In the genomic region with DNA sequence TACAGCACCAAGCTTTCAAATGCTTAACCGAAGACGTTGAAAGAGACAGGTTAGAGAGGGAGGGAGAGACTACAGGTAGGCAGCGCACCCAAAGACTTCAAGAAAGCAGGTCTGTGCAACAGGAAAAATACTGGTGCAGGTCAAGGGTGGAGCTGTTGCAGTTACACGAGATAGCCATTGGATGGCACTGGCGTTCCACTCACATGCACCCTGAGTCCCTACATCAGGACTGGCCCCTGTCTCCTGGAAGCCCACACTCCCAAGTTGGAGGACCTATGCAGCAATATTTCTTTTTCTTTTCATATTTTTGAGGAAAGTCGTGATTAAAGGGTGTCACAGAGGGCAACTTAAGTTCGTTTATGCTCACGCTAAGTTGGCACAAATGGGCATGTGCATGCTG, we compare ENCODE assay signal across 10 mouse cellular contexts.
DNase-seq lines count a peak whose midpoint lies in the region; ATAC-seq and TF ChIP-seq lines count a peak whose summit lies in the region.
"Had no signal": no experiment of that assay in that cellular context is flagged by ENCODE, and none has a peak within 500 bp of the region (broad histone marks: within the 10 kb centered on the region; RNA-seq: fewer than 3 reads in every experiment).

No protein-coding gene starts in this region.

- no peak overlapping the region for H3K4me2 ChIP-seq in forebrain, embryonic 14.5 days (ENCODE audit: low read length)
- no peak overlapping the region for H3K4me2 ChIP-seq in limb, embryonic 14.5 days (replicated peaks; ENCODE audit: low read depth, low read length, severe bottlenecking)

- no peak for TF ChIP-seq POLR2A in limb, embryonic 14.5 days (IDR thresholded peaks at IDR 0.05; ENCODE audit: borderline replicate concordance, extremely low read depth, insufficient read depth, insufficient read length)

- no peaks in the 10 kb centered on the region for H3K36me3 ChIP-seq in forebrain, embryonic 14.5 days (ENCODE audit: control insufficient read depth, insufficient read depth, low read length)
- H3K36me3 ChIP-seq in limb, embryonic 14.5 days (ENCODE audit: control insufficient read depth, insufficient read depth, low read length) = no peaks in the 10 kb centered on the region

- 21% methylated on average over 8 of the region's 8 CpGs for WGBS in forebrain, embryonic 14.5 days
- 24% methylated on average over 8 of the region's 8 CpGs for WGBS in limb, embryonic 14.5 days

- H3K27ac ChIP-seq in forebrain, embryonic 14.5 days (ENCODE audit: low read depth, low read length) = no peak overlapping the region
- H3K27ac ChIP-seq in limb, embryonic 14.5 days (replicated peaks; ENCODE audit: low read depth, low read length) = no peak overlapping the region

- H3K4me3 ChIP-seq in forebrain, embryonic 14.5 days (ENCODE audit: low read depth, low read length) = no peak overlapping the region
- no peak overlapping the region for H3K4me3 ChIP-seq in limb, embryonic 14.5 days (replicated peaks; ENCODE audit: low read length)
- H3K4me3 ChIP-seq: erythroblast, embryonic 14.5 days; myocyte had no signal

- no peak overlapping the region for H3K9ac ChIP-seq in forebrain, embryonic 14.5 days (ENCODE audit: low read length)
- H3K9ac ChIP-seq in limb, embryonic 14.5 days (ENCODE audit: low read depth, low read length, severe bottlenecking) = no peak overlapping the region

- no peaks in the 10 kb centered on the region for H3K27me3 ChIP-seq in forebrain, embryonic 14.5 days (replicated peaks; ENCODE audit: control insufficient read depth, insufficient read depth, low read length)
- no peaks in the 10 kb centered on the region for H3K27me3 ChIP-seq in limb, embryonic 14.5 days (ENCODE audit: control insufficient read depth, insufficient read depth, low read length)

- peak; percentile 6 to 24 for DNase-seq in spleen, postnatal 10 days (ENCODE audit: low spot score in 2 of 2)
- no peak for DNase-seq in spleen, adult 12 weeks (ENCODE audit: low spot score)
- DNase-seq in forebrain, embryonic 14.5 days (ENCODE audit: low spot score) = peak; percentile 70
- DNase-seq in kidney, adult 9 months = peak; percentile 34
- peak; percentile 69 for DNase-seq in limb, embryonic 14.5 days (ENCODE audit: low spot score)
- DNase-seq in ovary, postnatal 36 days (ENCODE audit: low spot score) = peak; percentile 48
- DNase-seq in MN1 (ENCODE audit: low spot score) = no peak

- 0 out of 2 replicates have a peak, but pooled peaks have one; percentile 26 for ATAC-seq in cerebellum, adult (ENCODE audit: insufficient number of reproducible peaks, low FRiP score, low TSS enrichment)
- ATAC-seq in forebrain, embryonic 14.5 days = peak; percentile 58; the same call in 1 of the 2 replicates
- ATAC-seq in limb, embryonic 14.5 days (ENCODE audit: low FRiP score, low read depth) = no peak

- H3K9me3 ChIP-seq in forebrain, embryonic 14.5 days (replicated peaks; ENCODE audit: control insufficient read depth, low read length) = no peaks in the 10 kb centered on the region
- H3K9me3 ChIP-seq in limb, embryonic 14.5 days (ENCODE audit: control insufficient read depth, low read length) = no peaks in the 10 kb centered on the region

- H3K4me1 ChIP-seq in forebrain, embryonic 14.5 days (ENCODE audit: control insufficient read depth, insufficient read depth, low read length) = no peaks in the 10 kb centered on the region
- no peaks in the 10 kb centered on the region for H3K4me1 ChIP-seq in limb, embryonic 14.5 days (ENCODE audit: control insufficient read depth, insufficient read depth, low read length)

Comparison
In these comparisons a context has a peak if more than half of its experiments do, and no peak if none do; other contexts are left out.
1. DNase-seq: peak in spleen, postnatal 10 days (2 of 2), forebrain, embryonic 14.5 days (single experiment), kidney, adult 9 months (single experiment), limb, embryonic 14.5 days (single experiment) and ovary, postnatal 36 days (single experiment); none in spleen, adult 12 weeks (single experiment) and MN1 (single experiment).